Mouse (Mus musculus) adrenal gland, postnatal 36 days (tissue): ENCODE results near the gene Ctc1. TPM values are rescaled to one million over a fixed set of nuclear protein-coding genes. Genes with fewer than 3 reads are reported as not detected.

Source experiments
- microRNA-seq: library from miRNA; unstranded; fragments of <30 nt; microRNA quantifications from one replicate; pipeline ENCODE4 v1.2.0, GENCODE M21; 2021
- total RNA-seq, 2 experiments: library from RNA; stranded (reverse); gene quantifications; 2 replicates each; pipeline ENCODE4 v1.2.3; 2021

The Ctc1 gene
- total RNA-seq, 2 experiments from 2014 or later = 19.5 to 28.9 TPM

Small RNA genes within 50 kb of the gene (microRNA-seq; reads per million reads assigned to microRNA genes)
- gene Mir3062 = not detected

Other genes starting within 250 kb of the Ctc1 start
- 10 to 100 TPM; 58.4 to 81.8 TPM for gene Ndel1, start 144.1 kb upstream of the Ctc1 start, total RNA-seq
- gene Rnf222, start 127.4 kb upstream of the Ctc1 start, total RNA-seq = under 1 TPM in 1 of 2 experiments, not detected in 1; 0.13 TPM
- gene Rpl26, start 114.3 kb upstream of the Ctc1 start, total RNA-seq = 1,000 to 10,000 TPM; 1,232 to 1,254 TPM
- gene Odf4, start 88.8 kb upstream of the Ctc1 start, total RNA-seq = under 1 TPM in 1 of 2 experiments, not detected in 1; 0.46 TPM
- 10 to 100 TPM; 14.8 to 19.9 TPM for gene Arhgef15, start 58.4 kb upstream of the Ctc1 start, total RNA-seq
- gene Slc25a35, start 47.8 kb upstream of the Ctc1 start, total RNA-seq = 10 to 100 TPM; 28.8 to 36.4 TPM
- gene Rangrf, start 40.7 kb upstream of the Ctc1 start, total RNA-seq = 10 to 100 TPM; 22.5 to 23.3 TPM
- gene Pfas, start 7.5 kb upstream of the Ctc1 start, total RNA-seq = 10 to 100 TPM; 28.3 to 30.6 TPM
- 1 to 10 TPM; 5.0 to 6.4 TPM for gene Aurkb, start 29.7 kb downstream of the Ctc1 start, total RNA-seq
- 10 to 100 TPM; 26.4 to 30.4 TPM for gene Borcs6, start 43.8 kb downstream of the Ctc1 start, total RNA-seq
- gene Tmem107, start 54.9 kb downstream of the Ctc1 start, total RNA-seq = 10 to 100 TPM; 13.5 to 17.5 TPM
- 100 to 1,000 TPM; 116 to 130 TPM for gene Vamp2, start 72.6 kb downstream of the Ctc1 start, total RNA-seq
- gene Per1, start 79.3 kb downstream of the Ctc1 start, total RNA-seq = 100 to 1,000 TPM; 112 to 153 TPM
- gene Hes7, start 104.5 kb downstream of the Ctc1 start, total RNA-seq = under 1 TPM; 0.17 to 0.26 TPM
- under 1 TPM; 0.50 to 0.76 TPM for gene 9130213A22Rik, start 106.7 kb downstream of the Ctc1 start, total RNA-seq
- 1 to 10 TPM in 1 of 2 experiments, under 1 TPM in 1; 0.63 to 1.1 TPM for gene Aloxe3, start 110.0 kb downstream of the Ctc1 start, total RNA-seq
- not detected for gene Alox12b, start 141.1 kb downstream of the Ctc1 start, total RNA-seq
- not detected for gene Alox8, start 181.9 kb downstream of the Ctc1 start, total RNA-seq
- not detected for gene Gucy2e, start 221.1 kb downstream of the Ctc1 start, total RNA-seq